Mouse (Mus musculus) embryo, embryonic 10 days (tissue): Measurements from ENCODE around the gene Dmd.
"Not testable (repeated sequence)": the region's sequence is repeated elsewhere in the genome, so short reads cannot be mapped to it uniquely, and the experiment has no call there.

ENCODE experiments used
- DNase-seq: peaks from one replicate; pipeline ENCODE4 v3.0.0-alpha.2; 2015; ENCODE audit warnings: low spot score

The Dmd gene

DNA sequence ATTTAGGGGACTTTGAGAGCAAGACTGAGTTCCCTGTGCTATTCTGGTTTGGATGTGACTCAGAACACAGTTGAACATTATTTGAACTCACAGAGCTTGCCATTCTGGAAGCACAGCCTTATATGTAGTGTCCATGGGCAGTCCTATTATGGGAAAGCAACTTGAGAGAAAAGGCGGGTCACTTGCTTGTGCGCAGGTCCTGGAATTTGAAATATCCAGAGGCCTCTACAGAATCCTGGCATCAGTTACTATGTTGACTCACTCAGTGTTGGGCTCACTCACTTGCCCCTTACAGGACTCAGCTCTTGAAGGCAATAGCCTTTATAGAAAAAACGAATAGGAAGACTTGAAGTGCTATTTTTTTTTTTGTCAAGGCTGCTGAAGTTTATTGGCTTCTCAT is at the start of gene Dmd:
TSS of gene Dmd (plus strand) at position 241 of the 400 bp plus-strand sequence.
- no peak for DNase-seq

DNA sequence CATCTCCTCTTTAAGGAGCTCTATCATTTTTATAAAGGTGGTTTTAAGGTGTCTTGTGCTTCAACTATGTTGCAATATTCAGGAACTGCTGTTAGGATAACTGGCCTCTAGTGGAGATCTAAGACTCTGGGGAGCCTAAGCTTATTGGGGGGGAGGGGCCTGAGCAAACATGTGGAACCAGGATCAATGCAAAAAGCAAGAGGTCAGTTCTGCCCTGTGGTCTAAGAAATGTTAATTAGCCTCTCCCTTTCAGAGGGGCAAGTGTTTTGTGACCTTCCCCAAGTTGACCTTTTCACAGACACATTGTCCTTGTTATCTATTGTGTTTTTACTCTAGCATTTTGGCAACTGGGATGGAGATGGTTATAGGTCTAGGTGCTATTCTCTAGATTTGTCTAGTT is 47.2 kb upstream of the Dmd start:
- DNase-seq, result peak; percentile 5

DNA sequence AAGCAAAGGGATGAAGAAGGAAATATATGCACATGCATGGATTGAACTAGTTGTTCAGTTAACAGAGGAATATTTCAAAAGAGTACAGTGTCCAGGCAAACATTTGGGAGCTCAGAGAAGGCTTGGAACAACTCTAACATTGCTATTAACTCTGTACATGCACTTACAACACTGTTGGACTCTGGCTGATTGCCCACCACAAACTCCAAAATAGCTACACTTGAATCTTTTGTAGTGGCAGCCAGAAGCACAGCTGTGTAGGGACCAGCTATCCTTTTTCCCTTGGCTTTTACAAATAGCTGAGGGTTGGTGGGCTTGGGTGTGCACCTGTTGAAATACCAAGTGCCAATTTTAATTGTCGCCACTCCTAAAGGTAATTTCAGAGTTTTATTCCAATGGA is 39.0 kb downstream of the Dmd start:
- no peak for DNase-seq

DNA sequence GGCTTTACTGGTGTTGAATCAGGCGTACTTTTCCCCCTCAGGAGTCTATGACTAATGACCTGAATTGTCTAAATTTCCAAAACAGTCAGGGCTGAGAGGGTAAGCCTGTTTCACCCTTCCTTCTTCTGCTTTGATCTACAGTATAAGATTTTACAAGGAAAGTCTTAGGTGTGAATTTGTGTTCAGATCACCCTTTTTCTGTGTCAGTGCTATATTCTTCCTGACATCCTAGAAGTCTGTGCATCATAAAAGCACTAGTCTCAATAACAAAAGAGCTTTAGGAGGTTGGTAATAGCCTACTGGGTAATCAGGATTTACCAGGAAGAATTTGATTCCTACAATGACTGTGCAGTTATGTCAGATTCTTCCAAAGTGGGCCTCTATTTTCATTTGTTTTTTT is 101.5 kb downstream of the Dmd start:
- DNase-seq, result no peak

DNA sequence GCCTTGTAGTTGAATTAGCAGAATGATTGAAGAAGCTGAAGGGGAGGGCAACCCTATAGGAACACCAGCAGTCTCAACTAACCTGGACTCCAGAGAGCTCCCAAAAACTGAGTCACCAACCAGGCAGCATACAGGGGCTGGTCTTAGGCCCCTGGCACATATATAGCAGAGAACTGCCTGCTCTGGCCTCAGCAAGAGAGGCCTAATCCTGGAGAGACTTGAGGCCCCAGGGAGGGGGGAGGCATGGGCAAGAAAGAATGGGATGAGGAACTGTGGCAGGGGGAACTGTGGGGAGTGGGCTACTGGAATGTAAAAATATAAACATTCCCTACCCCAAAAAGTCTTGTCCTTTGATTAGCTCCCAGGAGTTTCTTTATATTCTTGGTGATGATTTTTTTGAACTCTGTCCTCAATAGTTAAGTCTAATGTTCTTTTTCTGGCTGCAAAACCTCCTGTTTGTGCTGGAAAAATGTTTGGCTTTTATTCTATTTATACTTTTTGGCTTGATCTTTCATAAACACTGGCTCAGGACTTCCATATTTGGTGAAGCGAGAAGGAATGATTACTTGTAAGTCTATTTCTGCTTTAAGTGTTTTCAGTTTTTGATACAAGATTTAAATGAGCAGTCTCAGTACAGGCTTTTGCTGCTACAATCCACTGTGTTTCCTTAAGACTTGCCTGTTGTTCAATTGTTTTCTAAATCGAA is 167.7 kb downstream of the Dmd start:
- DNase-seq, result no peak

DNA sequence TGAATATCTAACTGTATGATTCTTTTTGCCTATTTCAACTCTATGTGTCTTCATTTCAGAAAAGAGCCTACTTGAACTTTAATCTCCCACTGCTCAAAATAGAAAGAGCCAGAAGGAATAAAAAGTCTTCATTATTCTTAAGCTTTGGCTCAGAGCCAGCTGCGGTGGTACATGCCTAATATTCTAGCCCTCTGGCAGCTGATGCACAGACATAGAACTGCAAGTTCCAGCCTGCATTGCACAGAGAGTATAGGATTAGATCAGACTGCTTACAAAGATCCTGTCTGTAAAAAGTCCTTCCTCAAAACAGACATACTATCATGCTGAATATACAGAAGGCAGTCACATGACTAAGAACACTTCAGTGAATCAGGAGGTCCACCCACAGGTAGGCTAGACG is 168.5 kb downstream of the Dmd start:
- no peak for DNase-seq

DNA sequence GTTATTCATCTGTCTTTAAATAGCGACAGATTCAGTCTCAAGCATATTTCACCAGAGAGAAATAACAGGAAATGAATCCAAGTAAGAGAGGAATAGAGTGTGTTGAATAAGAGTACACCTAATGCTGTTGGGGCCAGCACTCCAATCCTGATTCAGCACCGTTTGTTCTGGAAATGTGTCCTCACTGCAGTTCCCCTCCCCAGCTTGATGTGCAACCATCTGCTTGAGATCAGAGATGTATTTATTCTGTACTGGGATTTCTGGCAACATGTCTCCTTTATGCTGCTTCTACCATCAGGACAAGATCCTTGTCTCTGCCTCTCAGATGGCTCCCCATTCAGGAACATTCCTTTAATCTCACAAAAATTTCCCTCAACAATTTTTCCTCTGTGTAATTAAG is 271.9 kb downstream of the Dmd start:
- no peak for DNase-seq

DNA sequence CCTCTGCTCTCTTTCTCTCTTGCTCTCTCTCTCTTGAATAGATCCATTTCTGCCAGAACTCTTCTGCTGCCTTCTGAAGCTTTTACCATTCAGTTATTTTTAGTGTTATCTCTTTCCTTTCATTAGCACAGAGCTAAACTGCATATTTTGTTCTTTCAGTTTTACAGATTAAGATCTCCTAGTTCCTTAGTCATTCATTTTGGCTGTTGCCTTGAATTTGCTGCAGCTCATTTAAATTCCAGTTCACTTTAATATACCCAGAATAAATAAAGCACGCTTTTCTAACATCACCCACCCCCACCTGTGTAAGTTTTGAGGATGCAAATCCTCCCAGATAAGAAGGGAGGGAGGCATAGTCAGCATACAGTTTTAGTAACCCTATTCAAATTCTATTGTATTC is 272.4 kb downstream of the Dmd start:
- no peak for DNase-seq

DNA sequence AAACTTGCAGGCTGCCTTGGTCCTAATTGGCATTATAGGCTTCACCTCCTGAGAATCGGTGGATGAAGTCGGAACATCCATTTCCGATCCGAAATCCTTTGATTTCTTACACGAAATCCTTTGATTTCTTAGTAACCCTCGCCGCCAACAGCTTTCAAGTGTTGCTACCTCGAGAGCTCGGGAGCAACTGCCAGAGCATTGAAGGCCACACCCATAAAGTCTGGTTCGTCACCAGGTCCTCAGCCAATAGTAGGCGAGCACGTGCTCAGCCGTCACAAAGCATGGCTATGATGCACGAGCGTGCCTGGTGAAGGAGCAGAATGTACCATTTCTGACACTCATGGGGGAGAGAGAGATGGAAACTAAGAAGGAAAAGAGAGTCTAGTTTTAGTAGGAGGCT is 538.9 kb downstream of the Dmd start, which contains the start of gene Tsga8:
TSS of gene Tsga8 (minus strand) at position 327 of the 400 bp plus-strand sequence.
- DNase-seq, result no peak

DNA sequence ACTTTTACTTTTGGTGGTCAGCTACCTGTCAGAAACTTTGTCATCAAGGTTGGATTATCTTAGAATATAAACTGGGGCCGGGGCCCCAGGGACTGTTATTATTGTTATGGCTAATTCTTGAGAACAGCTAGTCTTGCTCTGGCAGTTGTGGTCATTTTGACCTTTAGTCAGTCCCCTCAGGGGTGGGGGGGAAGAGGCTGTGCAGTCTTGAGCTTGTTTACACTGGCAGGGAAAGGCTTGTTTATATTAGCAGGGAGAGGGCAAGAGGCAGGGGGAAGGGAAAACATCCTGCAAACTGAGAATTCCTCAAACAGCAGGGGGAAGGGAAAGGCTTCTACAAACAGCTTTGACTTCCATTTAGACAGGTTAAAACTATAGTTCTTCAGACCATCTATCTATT is 726.3 kb downstream of the Dmd start:
- DNase-seq, result peak; percentile 49

DNA sequence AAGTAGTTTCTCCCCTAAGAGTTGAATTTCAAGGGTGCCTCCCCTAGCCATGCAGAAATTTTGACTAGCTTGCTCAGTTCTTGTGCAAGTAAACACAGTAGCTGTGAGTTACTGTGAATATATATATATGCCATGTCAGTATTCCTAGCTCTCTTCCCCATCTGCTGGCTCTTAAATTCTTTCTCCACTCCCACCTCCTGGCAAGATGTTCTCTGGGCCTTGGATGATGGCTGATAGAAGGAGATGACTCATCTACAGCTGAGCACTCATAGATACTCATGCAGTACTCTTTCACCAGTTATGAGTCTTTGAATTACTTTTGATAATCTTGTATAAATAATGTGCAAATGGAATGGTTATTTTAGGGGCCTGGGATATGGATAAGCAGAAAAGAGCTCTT is 737.9 kb downstream of the Dmd start:
- no peak for DNase-seq

DNA sequence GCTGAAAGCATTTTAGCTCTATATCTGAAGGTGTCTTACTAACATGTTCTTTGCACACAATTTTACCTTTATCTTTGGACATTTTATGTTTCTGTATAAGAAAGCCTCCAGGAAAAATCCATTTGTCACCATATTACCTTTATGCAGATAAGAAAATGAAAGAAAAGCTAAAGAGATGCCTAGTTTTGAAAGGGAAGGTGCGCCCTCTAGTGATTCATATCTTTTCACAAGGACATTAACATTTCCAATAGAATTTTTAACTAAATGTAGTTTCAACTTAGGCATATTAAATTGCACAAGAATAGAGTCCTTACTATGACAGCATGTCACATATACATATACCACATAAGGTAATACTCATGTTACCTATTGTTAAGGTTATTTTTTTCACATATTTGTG is 791.9 kb downstream of the Dmd start:
- peak; percentile 8 for DNase-seq

DNA sequence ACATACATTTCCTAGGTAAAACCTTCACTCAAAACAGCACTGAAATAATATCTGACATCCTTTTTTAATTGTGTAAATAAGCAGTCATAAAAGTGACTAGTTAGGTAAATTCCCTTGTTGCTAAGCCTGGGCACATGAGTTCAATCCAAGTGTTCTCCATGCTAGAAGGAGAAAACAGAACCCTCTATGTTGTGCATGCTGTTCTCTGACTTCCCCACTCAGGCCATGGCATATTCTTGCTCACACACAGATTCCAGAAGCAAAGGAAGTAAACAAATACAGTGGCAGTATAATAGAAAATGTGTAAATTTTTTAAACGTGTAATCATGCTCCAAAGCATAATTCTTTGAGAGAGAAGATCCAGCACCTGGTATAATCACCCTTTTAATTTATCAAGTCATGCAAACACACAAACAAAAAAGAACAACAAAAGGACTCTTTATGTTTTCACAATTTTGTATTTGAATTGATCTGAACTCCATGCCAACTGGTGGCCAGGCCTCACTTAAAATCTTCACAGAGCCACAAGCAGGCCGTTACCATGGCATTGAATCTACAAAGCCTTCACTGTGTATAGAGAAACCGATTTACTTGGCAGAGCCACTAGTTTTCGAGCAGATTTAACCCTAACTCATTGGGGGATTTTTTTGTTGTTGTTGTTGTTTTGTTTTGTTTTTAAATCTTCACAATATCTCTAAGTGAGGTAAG is 797.8 kb downstream of the Dmd start:
- DNase-seq, result peak; percentile 6

DNA sequence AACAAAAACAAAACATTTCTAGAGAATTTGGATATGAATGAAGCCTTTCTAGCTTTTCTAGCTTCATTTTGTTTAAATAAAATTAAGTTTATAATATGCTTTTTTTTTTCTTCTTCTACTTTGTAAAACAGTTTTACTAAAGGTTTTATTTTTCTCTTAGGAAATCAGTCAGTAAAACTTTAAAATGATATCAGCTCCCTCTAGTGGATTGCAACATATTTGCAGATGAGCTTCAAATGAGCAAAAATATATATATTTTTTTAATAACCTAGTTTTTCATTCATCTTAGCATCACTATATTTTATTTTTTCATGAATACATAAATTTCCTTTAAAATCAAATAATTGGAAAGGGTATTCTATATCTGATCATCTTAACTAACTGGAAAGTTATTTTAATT is 838.7 kb downstream of the Dmd start:
- DNase-seq, result no peak

DNA sequence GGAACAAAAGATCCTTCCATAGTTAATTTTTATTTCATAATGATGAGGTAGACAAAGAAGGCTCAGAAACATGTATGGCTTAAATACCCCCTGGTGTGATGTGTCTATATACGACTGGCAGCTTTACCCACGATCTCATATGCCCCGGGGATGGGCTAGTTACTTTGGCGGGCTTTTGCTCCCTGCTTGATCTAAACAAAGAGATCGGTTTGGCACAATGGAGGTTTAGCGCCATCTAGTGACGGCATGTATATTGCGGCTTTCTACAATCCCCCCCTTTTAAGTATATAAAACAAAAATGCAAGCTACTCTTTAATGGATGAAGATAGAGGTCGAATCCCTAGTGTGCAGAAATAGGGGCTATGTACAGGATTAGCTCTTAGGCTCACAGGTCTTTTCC is 918.8 kb downstream of the Dmd start:
- peak; percentile 37 for DNase-seq

DNA sequence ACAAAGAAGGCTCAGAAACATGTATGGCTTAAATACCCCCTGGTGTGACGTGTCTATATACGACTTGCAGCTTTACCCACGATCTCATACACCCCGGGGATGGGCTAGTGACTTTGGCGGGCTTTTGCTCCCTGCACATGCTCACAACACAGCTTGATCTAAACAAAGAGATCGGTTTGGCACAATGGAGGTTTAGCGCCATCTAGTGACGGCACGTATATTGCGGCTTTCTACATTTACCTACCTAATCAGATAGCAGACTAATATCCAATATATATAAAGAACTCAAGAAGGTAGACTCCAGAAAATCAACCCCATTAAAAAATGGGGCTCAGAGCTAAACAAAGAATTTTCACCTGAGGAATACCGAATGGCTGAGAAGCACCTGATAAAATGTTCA is 926.7 kb downstream of the Dmd start:
- DNase-seq, result peak; percentile 8

DNA sequence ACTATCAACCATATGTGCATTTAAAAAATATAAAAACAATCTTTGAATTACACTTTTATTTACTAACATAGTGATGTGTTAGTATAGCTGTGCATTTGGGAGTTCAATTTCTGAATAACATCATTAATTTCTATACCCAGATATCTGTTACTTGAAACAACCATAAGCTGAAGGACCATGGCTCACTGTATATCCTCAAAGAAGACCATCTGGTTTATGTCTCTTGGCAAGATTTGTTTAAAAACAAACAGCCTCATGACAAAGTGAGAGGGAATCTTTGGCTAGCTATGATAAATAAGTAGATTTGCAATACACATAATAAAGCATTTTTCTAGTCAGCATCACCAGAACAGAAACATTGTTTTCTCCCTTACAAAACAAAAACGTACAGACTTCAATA is 1027.2 kb downstream of the Dmd start:
- DNase-seq, result no peak

DNA sequence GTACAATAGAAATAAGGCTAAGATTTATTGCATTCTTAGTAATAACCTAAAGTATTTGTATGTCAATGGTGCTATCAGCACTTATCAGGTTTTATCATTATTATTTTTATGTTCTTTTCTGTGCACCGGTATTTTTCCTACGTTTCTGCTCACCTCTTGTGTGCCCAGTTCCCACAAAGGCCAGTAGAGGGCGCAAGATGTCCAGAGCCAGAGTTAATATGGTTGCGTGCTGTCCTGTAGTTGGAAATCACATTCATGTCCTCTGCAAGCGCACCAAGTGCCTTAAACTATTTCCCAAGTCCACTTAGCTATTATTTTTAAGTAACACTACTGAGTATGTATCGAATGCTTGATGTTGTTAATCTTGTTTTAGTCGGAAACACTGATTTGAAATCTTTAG is 1052.6 kb downstream of the Dmd start:
- peak; percentile 64 for DNase-seq

DNA sequence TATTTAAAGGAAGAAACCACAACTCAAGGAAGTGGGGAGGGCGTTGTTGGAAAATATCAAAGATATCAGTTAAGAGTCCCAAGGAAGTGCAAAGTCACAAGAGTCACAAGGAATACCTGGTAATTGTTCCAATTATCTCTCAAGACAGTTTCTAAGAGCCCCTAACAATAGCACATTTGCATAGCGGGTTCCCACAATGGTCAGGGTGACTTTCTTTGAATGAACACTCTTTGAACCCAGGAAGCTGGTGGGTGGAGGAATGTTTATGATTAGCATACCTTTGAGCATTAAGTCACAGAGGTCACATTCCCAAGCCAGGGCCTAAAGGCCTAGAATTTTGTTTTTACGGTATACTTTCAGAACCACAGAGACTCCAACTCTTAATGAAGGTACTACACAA is 1113.8 kb downstream of the Dmd start:
- not testable (repeated sequence) for DNase-seq

DNA sequence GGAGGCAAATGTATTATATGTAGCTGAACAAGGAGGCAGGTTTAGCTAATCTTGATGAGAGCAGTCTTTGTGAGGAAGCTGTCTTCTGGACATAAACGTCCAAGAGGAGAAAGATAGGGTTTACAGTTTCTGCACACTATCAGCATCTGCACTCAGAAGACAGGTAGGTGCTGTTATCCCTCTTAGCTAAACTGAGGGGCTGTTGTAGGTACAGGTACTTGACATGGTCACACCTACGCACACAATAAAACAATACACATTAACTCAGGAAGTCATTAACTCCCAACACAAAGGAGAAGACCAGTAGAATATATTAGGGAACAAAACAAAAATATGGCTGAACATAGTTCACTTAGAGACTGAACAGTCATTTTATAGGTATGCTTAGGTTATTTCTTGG is 1217.2 kb downstream of the Dmd start:
- DNase-seq, result no peak

DNA sequence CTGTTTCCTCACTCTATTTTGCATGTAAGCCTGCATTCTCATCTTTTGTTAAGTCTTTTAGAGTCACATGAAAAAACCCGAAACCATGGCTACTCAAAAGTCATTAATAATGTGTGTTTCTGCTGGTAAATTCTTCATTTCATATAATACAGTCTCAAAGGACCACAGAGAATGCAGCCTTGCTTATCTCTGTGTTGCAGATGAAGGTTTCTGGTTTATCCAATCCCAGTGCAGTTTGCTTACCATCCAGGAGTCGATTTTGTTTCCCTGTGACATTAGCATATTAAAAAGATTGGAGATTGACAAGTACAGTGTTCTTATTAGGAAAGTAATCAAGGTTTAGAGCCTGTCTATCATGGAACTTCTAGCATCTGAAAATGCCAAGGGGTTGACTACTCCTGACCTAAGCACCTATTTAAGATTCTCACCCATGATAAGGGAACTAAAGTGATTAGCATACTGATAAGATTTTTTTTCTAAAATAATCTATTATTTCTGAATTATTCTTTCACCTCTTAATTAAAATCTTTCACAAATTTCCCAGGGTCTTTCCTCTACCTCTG is 1292.7 kb downstream of the Dmd start:
- no peak for DNase-seq

DNA sequence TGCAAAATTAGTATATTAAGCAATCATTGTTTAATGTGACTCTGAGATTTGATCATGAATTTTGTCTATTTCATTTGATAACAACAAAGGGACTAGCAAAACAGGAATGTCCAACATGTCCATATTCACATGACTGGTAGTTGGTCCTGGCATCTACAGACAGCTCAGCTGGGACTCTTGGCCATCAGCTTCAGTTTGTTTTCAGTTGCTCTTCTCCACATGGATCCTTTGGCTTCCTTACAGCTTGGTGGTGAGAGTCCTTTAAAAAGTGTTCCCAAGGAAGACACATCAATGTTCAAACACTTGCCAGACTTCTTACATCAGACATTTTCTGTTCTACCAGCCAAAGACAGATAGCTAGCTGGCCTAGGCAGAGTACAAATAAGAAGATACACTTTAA is 1381.9 kb downstream of the Dmd start:
- no peak for DNase-seq

DNA sequence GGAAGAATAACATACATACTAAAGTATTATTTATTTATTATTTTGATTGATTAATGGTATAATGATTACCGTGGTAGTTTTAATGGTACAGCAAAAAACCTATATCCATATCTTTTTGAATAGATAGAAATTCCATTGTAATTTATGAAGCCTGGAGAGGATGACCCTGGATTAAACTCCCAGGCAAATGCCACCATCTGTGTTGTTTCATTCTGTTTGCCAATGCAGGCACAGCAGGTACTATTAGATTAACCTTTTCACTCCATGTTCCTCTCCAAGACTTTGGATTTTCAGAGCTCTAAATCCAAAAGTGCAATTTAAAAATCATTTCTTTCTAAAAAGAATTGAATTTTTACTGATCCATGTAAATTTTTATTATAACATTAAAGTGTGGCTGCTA is 1383.5 kb downstream of the Dmd start:
- DNase-seq, result no peak

DNA sequence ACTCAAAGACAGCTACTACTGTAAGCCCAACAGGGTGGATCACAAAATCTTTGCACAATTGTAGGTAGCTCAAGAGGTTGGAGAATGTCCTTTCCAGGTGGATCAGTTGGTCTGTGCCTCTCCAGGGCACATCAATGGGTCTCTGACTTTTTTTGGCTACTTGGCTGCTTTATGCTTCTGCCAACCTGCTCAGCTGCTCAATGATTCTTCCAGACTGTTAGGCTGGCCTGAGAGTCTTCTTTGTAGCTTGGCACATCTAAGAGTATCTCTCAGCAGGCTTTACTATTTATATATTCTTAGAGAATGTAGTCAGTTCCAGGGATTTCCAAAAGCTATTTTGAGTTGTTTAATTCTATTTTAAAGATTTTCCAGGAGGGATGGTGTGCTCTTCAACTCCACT is 1416.3 kb downstream of the Dmd start:
- DNase-seq, result no peak
